Mouse (Mus musculus): ENCODE measurements around the gene Hrh2.

DNA sequence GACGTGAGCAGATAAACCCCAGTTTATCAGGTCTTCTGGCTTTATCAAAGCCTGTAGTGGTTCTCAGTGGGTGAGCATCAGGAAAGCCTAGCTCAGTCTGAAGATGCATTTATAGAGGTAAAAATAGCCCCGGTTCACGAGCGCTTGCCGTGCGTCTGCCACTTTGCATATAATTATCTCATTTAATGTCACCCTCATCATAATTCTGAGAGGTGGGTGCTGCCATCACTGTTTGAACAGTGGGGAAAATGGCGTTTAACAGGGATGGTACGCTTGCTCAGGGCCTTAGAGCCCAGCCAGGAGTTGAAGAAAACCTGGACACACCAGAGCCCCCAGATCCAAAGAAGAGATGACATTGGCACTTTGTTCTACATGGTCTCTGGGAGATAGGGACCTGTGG lies 23.3 kb upstream of the Hrh2 start:
- TF ChIP-seq CTCF (IDR thresholded peaks at IDR 0.05; ENCODE audit: borderline replicate concordance, extremely low read depth, insufficient read depth, insufficient read length) (no peak), POLR2A (IDR thresholded peaks at IDR 0.05; ENCODE audit: borderline replicate concordance, extremely low read depth, insufficient read depth, insufficient read length, poor library complexity, severe bottlenecking) (no peak)
